Mouse (Mus musculus): Measurements from ENCODE around the gene Dgkz.

DNA sequence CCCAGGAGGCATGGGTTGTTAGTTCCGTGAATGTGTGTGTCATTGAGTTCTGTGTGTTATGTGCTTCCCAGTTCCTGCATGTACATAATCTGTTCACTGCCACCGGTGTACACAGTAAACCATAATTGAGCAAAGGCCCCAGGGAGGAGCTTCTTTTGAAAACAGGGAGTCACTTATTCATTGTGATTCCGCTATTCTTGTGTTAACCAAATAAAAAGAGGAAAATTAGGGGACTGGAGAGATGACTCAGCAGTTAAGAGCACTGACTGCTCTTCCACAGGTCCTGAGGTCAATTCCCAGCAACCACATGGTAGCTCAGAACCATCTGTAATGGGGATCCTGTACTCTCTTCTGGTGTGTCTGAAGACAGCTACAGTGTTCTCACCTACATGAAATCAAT lies 80.9 kb downstream of the Dgkz start:
- TF ChIP-seq CTCF (IDR thresholded peaks at IDR 0.05; ENCODE audit: control insufficient read depth, insufficient read depth, insufficient read length) (no peak), MAX (IDR thresholded peaks at IDR 0.05) (no peak), CEBPB (IDR thresholded peaks at IDR 0.05; ENCODE audit: low read depth) (no peak), MYOG (IDR thresholded peaks at IDR 0.05; ENCODE audit: control insufficient read depth, extremely low read depth, insufficient read length) (no peak), FOSL1 (IDR thresholded peaks at IDR 0.05; ENCODE audit: insufficient read depth, low read length, poor library complexity, severe bottlenecking) (no peak), MYOD1 (IDR thresholded peaks at IDR 0.05; ENCODE audit: control insufficient read depth, insufficient read length, low read depth) (no peak), USF1 (IDR thresholded peaks at IDR 0.05; ENCODE audit: low read depth) (no peak)

Data from C2C12 (cell line).